Mouse (Mus musculus) megakaryocyte-erythroid progenitor cell, adult 5-6 weeks (primary cell): ENCODE measurements around the gene Psmb3. TPM values are rescaled to one million over a fixed set of nuclear protein-coding genes. Genes with fewer than 3 reads are reported as not detected.
A peak's percentile ranks its signal among the peaks of the same experiment; 100 is the strongest.
"Not testable (repeated sequence)": the region's sequence is repeated elsewhere in the genome, so short reads cannot be mapped to it uniquely, and the experiment has no call there.

Experiments used
- ATAC-seq: replicated peaks from 2 replicates; pipeline ENCODE4 v1.8.0; 2016; ENCODE audit warnings: mild to moderate bottlenecking, inconsistent platforms; ENCODE audit not compliant: severe bottlenecking, poor library complexity, low FRiP score, low TSS enrichment
- total RNA-seq, 2 experiments: library from RNA; stranded (forward) in 1 of 2; stranded (reverse) in 1 of 2; fragments of 200-1000, 215-1000 nt in 1 of 2; fragments of >200 nt in 1 of 2; fragmentation: Nextera tagmentation in 1 of 2; gene quantifications; 2 replicates each; pipeline ENCODE4 v1.2.3; 2014 to 2017

Gene Psmb3
- total RNA-seq (2014; fragmentation: Nextera tagmentation) (226 and 360 TPM in 2 replicates), total RNA-seq (2017) (171 and 175 TPM in 2 replicates)

- ATAC-seq, result peak; percentile 87
Measured at GRCm38 (mm10) chr11:97703039-97703826, at the start of gene Psmb3. TSS of gene Psmb3 (plus strand) at chr11:97703399.

DNA sequence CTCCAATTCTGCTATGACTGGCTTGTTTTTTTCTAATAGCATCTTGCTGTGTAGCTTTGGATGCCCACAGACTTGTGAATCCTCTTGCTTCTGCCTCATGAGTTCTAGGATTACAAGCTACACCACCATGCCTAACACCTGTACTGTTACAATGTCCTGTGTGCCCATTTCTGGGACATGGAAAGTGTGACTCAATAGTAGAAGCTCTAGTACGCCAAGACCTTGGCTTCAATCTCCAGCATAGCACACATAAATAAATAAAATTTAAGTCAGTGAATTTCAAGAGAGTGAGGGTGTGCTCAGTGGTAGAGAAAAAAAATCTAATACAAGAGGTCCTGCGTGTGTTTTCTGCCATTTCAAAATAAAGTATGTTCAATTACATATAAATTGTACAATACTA, 49.0 kb upstream of the Psmb3 start:
- no peak for ATAC-seq

DNA sequence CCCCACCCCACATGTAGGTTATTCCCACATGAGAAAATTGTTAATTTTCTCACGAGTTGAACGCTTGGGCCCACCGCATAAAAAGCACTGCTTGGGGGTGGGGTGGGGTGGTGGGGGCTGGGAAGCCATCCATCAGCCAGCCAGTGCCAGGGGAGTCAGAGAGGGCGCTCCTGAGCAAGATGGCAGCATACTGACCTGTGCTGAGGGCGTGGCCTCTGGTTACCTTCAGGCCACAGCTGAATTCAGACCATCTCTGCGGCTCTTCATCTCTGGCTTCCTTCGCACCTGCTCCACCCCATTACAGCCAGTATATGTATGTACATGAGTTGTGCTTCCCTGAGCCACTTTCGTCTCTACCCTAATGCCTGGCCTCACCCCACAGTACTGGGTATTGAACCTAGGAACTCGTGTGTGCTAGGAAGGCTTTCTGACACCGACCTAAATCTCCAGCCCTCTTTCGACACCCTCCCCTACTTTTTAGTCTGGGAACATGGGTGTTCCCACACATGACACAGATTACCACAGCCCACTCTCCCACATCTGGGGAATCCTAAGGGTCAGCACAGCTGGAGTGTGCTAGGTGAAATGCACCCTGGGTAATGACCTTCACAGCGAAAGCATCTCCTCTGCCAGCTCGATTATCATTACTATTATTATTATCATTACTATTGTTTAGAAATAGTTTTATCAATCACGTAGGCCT, 46.8 kb upstream of the Psmb3 start:
- no peak for ATAC-seq

DNA sequence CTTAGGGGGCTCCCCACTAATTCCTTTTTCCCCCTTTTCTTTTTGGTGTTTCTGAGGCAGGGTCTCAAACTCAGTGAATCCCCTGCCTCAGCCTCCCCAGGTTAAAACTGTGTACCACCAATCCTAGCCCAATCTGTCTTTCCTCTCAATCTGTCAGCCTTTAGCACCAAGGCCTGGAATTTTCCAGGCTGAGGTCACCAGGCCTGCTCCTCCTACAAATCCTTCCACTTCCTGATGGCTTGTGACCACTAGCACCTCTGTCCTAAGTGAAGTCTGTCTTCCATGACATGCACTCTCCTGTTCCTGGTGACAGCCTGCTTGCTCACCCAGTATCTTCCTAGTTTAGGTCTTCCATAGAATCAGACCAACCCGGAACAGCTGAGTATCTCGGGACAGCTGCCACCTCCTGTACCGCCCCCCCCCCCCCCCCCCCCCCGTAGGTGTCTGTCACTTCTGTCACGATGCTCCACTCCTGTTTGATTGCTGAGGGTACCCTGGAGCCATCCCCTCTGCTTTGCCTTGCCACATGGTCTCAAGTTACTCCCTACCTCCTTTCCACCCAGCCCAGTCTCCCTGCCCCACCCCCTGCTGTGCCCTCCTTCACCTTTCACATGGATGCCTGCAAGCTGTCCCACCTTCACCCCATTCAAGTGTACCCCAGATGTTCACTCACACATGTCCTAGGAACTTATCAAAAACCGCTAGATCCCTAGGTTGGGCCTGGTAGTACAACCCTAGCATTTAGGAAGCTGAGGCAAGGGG, 45.8 kb upstream of the Psmb3 start:
- no peak for ATAC-seq

- not testable (repeated sequence) for ATAC-seq
Measured at GRCm38 (mm10) chr11:97657967-97658366, 45.2 kb upstream of the Psmb3 start.

- peak; percentile 29; the same call in 1 of the 2 replicates for ATAC-seq
Measured at GRCm38 (mm10) chr11:97658751-97659266, 44.4 kb upstream of the Psmb3 start.

- no peak for ATAC-seq
Measured at GRCm38 (mm10) chr11:97659267-97659989, 43.8 kb upstream of the Psmb3 start.

GRCm38 (mm10) chr11:97659990-97660714, 43.0 kb upstream of the Psmb3 start:
- ATAC-seq, result peak; percentile 32

DNA sequence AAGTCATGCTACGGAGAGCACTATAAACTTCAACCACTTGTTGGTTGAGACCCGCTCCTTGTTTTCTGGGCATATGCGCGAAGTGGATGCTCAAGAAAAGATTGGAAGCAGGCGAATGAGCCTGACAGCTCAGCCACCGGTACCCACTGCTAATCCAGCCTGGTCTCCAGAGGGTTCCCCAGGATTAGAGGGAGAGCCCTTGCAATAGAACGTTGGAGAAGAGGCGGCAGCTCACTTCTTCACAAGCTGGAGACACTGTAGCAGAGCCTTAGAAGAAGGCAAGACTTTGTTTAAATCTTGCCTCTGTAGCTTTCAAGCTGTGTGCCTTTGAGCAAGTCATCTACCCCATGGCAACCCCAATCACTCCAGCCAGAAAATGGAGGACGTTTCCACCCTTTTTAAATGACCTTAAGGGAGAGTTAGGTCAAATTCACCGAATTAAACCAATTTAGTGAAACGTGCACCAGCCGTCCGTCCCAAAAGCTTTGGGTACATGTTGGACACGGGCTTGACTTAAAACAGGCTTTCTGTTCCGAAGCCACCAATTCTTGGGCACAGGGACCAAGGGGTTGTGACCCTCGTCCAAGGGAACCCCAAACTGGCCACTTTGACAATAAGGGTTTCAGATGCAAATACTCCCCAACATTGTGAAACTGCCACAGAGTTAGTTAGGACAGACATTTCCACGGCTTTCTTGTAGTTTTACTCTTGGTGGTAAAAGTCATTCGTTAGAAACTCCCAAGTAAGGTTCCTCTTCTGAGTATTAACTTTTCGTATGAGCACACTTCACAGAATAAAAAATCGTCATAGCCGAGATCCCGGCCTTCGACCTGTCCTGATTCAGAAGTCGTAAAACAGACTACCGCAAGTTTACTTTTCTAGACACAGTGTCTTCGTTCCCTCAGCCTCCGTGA, 42.2 kb upstream of the Psmb3 start:
- ATAC-seq, result no peak

DNA sequence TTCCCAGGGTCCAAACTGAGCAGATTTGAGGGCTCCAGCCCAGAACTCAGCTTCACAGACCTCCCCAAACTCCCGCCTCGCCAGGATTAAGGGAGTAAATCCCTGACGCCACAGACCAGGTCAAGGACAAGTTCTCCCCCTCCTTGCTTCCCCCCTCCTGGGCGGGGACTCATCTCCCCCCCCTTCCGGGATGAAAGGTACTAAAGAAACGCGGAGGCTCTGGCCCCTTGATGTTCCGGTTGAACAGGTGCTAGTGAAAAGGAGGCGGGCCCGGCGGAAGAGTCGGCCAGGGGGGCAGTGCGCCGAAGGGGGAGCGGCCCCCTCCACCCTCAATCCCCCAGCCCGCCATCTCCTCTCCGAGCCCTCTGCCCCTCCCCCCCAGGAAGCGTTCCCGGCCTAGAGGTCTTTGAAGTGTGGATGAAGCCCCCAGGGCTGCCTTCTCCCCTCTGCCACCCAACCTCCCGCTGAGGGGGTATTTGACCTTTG, 41.5 kb upstream of the Psmb3 start:
- ATAC-seq, result no peak

- ATAC-seq, result no peak
Measured at GRCm38 (mm10) chr11:97662207-97662892, 40.8 kb upstream of the Psmb3 start.

DNA sequence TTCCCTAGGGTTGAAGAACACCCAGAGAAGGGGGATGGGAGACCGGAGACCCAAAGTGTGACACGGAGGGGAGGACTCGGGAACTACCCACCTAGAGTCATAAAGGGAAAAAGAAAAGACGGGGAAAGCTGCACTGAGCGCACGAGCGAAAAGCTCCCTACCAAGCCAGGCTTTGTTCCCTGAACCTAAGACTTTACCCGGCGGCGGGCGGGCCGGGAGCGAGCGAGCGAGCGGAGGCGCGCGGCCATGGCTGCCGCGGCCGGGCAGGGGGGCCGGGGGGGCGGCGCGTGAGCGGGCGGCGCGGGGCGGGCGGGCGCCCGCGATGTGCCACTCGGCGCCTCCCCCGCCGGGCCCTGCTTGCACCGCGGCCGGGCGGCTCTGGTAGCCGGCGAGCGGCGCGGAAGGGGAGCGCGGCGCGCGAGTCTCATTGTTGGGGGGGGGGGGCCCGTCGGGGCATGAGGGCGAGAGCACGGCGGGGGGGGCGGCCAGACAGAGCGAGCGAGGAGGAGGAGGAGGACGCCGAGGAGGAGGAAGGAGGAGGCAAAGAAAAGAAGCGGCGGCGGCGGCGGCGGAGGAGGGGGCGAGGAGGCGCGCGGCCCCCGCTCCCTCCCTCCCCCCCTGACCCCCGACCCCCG, 40.2 kb upstream of the Psmb3 start, which contains the start of gene Mllt6:
TSS of gene Mllt6 (plus strand) at position 522 of the 635 bp plus-strand sequence.
- ATAC-seq, result no peak

DNA sequence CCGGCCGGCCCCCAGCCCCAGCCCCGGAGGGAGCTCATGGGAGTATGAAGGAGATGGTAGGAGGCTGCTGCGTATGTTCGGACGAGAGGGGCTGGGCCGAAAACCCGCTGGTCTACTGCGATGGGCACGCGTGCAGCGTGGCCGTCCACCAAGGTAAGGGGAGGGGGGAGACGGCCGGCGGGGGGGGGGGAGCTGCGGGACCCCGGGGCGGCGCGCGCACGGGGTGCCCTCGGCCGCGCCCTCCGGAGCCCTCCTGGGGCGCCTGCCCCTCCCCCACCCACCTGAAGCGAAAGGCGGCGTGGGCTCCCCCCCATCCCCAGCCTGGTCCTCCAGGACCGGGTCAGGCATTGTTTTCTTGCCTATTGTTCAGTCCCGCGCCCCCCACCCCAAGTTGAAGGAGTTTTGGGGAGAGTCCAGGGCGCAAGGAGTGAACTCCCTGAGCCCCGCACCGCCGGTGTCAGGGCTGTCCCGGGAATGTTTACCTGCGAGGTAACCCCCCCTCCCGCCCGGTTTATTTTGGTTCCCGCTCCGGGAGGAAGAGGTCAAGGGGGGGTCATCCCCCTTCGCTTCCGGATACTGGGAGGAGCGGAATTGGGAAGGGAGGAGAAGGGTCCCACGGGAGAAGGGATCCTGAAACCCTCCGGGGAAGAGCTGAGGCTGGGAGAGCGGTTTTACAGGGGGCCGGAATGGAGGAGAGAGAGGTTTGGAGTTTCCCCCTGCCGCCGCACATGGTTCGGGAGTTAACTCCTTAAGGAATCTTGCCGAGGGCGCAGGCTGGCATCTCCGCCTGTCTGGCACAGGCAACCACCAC, 39.5 kb upstream of the Psmb3 start:
- no peak for ATAC-seq

GRCm38 (mm10) chr11:97664339-97664665, 38.9 kb upstream of the Psmb3 start:
- ATAC-seq, result no peak

- no peak for ATAC-seq
Measured at GRCm38 (mm10) chr11:97664771-97665240, 38.4 kb upstream of the Psmb3 start.

DNA sequence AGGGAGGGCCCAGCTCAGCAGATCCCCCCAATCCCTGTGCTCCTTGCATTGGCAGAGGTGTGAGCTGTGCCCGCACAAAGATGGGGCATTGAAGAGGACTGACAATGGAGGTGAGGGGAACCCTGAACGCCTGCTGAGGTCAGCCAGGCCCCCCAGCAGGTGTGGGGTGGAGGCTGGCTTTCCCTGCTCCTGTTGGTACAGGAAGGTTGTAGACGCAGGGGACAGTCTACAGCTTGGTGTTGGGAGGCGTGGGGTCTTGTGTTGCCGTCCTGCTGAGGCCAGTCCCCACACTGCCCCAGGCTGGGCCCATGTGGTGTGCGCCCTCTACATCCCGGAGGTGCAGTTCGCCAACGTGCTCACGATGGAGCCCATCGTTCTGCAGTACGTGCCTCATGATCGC, 37.8 kb upstream of the Psmb3 start:
- no peak for ATAC-seq
